Mouse (Mus musculus) G1E (cell line): ENCODE data around the gene Plekhh2. TPM values are rescaled to one million over a fixed set of nuclear protein-coding genes. Genes with fewer than 3 reads are reported as not detected.

Source experiments
- ATAC-seq: 2 replicates; pipeline ENCODE4 v1.8.0; 2016; ENCODE audit warnings: mild to moderate bottlenecking; ENCODE audit not compliant: insufficient number of reproducible peaks, poor library complexity, low FRiP score, severe bottlenecking; ENCODE audit errors: extremely low read depth
- DNase-seq: peaks from one replicate; pipeline ENCODE4 v3.0.0; 2012; ENCODE audit warnings: low spot score
- H3K27me3 ChIP-seq: 2 replicates; pipeline ENCODE4 v1.6.1; 2012; ENCODE audit warnings: mild to moderate bottlenecking, low read length, inconsistent platforms; ENCODE audit not compliant: insufficient read depth
- H3K36me3 ChIP-seq: replicated peaks from 2 replicates; pipeline ENCODE3; 2012; ENCODE audit warnings: mild to moderate bottlenecking, inconsistent platforms
- H3K4me1 ChIP-seq: 2 replicates; pipeline ENCODE4 v1.6.1; 2012; ENCODE audit warnings: low read depth, low read length, inconsistent platforms, mixed read lengths; ENCODE audit not compliant: insufficient read depth
- H3K4me3 ChIP-seq: 2 replicates; pipeline ENCODE4 v1.5.1; 2012; ENCODE audit warnings: low read depth, mild to moderate bottlenecking, inconsistent platforms, low read length, moderate library complexity, mixed read lengths
- H3K9me3 ChIP-seq: replicated peaks from 2 replicates; pipeline ENCODE4 v1.6.1; 2012; ENCODE audit warnings: inconsistent platforms
- CTCF ChIP-seq: IDR thresholded peaks from 2 replicates; pipeline ENCODE4 v1.5.1; 2012; ENCODE audit warnings: low read depth, low read length, inconsistent platforms, mixed read lengths
- GATA1 ChIP-seq: IDR thresholded peaks from 2 replicates; pipeline ENCODE4 v1.6.1; 2012; ENCODE audit warnings: borderline replicate concordance, low read length, inconsistent platforms, mixed read lengths
- GATA2 ChIP-seq: IDR thresholded peaks from 2 replicates; pipeline ENCODE4 v1.6.1; 2012; ENCODE audit warnings: low read depth, low read length, inconsistent platforms, borderline replicate concordance
- POLR2AphosphoS5 ChIP-seq: IDR thresholded peaks from 2 replicates; pipeline ENCODE4 v1.6.1; 2012; ENCODE audit warnings: low read depth, low read length, inconsistent platforms; ENCODE audit not compliant: insufficient replicate concordance
- TAL1 ChIP-seq: conservative IDR thresholded peaks from 2 replicates; pipeline ENCODE4 v1.6.1; 2012; ENCODE audit warnings: low read depth, low read length, inconsistent platforms, mixed read lengths
- polyA plus RNA-seq: library from polyadenylated mRNA; stranded (reverse); fragments of >175 nt; gene quantifications from 2 replicates; pipeline ENCODE4 v1.2.3, GENCODE M21; 2012
- total RNA-seq, 2 experiments: library from RNA; stranded (forward) in 1 of 2; stranded (reverse) in 1 of 2; fragments of 200-1000 nt in 1 of 2; fragments of >200 nt in 1 of 2; fragmentation: Nextera tagmentation in 1 of 2; gene quantifications; 2 replicates each; pipeline ENCODE4 v1.2.3; 2014 to 2017

The Plekhh2 gene
- total and polyA plus RNA-seq, 3 experiments, result 0.01 to 0.49 TPM; not detected in 1

DNA sequence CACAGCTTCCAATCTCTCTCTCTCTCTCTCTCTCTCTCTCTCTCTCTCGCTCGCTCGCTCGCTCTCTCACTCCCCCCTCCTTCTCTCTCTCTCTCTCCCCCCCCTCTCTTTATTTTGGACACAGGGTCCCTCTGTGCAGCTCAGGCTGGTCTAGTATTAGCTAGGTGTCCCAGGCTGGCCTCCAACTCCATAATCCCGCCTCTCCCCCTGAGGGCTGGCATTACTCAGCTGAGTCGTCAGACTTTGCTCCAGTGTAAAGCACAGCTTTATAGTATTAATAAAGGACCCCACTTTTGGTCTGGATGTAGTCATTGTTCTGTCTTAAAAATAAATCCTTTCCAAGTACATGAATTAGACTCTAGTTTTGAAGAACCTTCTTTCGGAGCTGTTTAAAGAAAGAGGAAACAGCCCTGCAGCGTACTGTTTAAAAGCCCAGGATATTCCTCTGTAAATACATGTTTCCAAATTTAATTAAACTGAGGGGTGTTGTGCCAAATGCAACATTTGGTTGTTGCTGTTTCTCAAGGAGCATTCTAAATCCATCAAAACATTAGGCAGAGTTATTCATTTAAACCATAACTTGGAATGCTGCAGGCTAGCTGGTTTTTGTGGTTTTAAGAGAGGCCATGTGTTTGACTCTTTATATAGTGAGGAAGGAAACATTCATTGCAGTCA, 70.2 kb downstream of the Plekhh2 start:
- H3K27me3 ChIP-seq, result peaks cover 17% of the 10 kb centered on the region; the same call in 1 of the 2 replicates
- no peaks in the 10 kb centered on the region for H3K9me3 ChIP-seq
- H3K4me3 ChIP-seq, result no peak overlapping the region
- no peaks in the 10 kb centered on the region for H3K36me3 ChIP-seq
- ATAC-seq, result no peak
- TF ChIP-seq POLR2AphosphoS5 (no peak), GATA2 (no peak), TAL1 (no peak), GATA1 (no peak), CTCF (no peak)
- DNase-seq, result no peak
- no peaks in the 10 kb centered on the region for H3K4me1 ChIP-seq

DNA sequence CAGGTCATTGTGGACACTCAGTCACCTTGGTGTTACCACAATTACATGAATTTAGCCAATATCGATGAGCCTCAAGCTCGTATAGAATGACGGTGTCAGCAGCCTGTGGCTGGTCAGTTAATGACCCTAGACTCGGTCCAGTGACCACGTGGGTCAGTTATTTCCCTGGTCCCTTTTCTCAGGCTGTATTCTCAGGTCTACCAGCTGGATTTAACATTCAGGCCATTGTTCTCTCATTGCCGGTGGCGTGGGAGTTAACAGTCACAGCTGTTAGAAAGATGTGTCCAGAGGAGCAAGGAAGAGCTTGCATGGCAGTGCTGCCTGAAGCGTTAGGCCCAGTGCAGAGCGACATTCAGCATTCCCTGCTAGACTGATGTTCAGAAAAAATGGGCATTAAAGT, 72.4 kb downstream of the Plekhh2 start:
- Histone ChIP-seq H3K9me3 (no peaks in the 10 kb centered on the region), H3K36me3 (no peaks in the 10 kb centered on the region), H3K4me1 (no peaks in the 10 kb centered on the region), H3K27me3 (peaks cover 19% of the 10 kb centered on the region; the same call in 1 of the 2 replicates), H3K4me3 (no peak overlapping the region)
- no peak for TF ChIP-seq POLR2AphosphoS5
- no peak for TF ChIP-seq CTCF
- TF ChIP-seq GATA1, result no peak
- no peak for TF ChIP-seq TAL1
- no peak for TF ChIP-seq GATA2
- no peak for DNase-seq
- ATAC-seq, result no peak

DNA sequence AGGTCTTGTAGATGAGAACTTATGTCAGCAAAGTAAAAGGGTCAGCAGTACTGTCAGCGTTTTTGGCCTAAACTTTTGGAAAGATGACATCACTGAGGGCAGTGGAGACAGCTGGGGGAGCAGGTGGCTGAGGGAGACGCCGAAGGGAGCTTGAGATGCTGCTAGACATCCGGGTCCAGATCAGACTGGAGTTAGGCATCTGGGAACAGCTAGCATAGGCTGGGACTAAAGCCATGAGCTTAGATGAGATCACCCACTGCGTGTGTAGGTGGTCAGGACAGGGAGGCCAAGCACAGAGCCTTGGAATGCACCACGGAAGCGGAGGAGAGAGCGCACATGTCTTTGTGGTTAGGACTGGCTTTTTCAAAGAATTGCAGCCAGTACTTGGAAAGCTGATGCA, 73.4 kb downstream of the Plekhh2 start:
- Histone ChIP-seq H3K27me3 (peaks cover 12% of the 10 kb centered on the region; the same call in 1 of the 2 replicates), H3K4me1 (no peaks in the 10 kb centered on the region), H3K36me3 (no peaks in the 10 kb centered on the region), H3K4me3 (no peak overlapping the region), H3K9me3 (no peaks in the 10 kb centered on the region)
- DNase-seq, result no peak
- no peak for TF ChIP-seq GATA2
- no peak for TF ChIP-seq GATA1
- TF ChIP-seq CTCF, result no peak
- no peak for TF ChIP-seq TAL1
- TF ChIP-seq POLR2AphosphoS5, result no peak
- ATAC-seq, result no peak

DNA sequence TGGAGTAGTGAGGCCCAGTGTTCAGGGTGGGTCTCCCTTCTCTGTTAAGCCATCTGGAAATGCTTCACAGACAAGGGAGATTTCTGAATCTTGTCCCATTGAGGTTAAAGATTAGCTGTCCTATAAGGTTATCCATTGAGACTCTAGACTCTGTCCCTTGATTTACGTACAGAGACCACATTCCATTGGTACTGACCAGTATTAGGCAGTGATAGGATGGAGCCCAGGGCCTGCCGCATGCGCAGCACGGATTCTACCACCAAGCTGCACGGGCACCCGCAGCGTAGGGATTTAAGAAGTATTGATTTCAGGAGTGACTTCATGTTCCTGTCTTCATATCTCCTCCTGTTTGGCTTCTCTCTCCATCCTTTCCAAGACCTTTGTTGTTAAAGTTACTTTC, 78.4 kb downstream of the Plekhh2 start:
- H3K36me3 ChIP-seq, result no peaks in the 10 kb centered on the region
- no peak for DNase-seq

DNA sequence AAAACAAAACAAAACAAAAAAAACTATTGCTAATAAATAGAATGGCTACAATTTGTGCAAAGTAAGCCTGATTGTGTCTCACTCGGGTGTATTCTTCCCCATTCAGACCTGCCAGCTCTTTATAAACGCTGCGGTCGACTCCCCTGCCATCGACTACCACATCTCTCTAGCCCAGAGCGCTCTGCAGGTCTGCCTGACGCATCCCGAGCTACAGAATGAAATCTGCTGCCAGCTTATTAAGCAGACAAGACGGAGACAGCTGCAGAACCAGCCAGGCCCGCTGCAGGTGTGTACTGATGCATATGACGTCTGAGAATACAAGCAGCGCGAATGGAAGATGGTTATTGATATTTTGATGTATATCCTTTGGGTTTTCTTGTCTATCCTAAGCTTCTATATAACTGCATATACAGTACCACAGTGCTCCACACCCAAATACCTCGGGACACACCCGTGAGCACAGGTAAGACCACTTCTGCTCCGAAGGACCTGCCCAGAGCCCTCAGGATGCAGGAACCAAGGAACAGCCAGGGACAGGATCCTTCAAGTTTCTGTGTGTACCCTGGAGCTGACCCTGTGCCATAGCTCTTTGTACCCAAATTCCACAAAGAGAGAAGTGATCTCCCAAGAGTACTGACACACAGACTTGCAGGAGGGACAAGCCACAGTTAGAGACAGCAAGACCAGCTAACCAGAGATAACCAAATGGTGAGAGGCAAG, 79.9 kb downstream of the Plekhh2 start:
- no peaks in the 10 kb centered on the region for H3K9me3 ChIP-seq
- TF ChIP-seq TAL1 (no peak), GATA1 (no peak), CTCF (no peak), GATA2 (no peak), POLR2AphosphoS5 (no peak)
- H3K36me3 ChIP-seq, result no peaks in the 10 kb centered on the region
- peaks cover 15% of the 10 kb centered on the region for H3K27me3 ChIP-seq
- no peaks in the 10 kb centered on the region for H3K4me1 ChIP-seq
- no peak overlapping the region for H3K4me3 ChIP-seq
- DNase-seq, result no peak
- no peak for ATAC-seq

More for the DNA sequence above, 78.4 kb downstream of the Plekhh2 start:
- TF ChIP-seq GATA1 (no peak), TAL1 (no peak), POLR2AphosphoS5 (no peak)
- Histone ChIP-seq H3K4me3 (no peak overlapping the region), H3K4me1 (no peaks in the 10 kb centered on the region), H3K27me3 (peaks cover 12% of the 10 kb centered on the region), H3K9me3 (no peaks in the 10 kb centered on the region)
- no peak for ATAC-seq

DNA sequence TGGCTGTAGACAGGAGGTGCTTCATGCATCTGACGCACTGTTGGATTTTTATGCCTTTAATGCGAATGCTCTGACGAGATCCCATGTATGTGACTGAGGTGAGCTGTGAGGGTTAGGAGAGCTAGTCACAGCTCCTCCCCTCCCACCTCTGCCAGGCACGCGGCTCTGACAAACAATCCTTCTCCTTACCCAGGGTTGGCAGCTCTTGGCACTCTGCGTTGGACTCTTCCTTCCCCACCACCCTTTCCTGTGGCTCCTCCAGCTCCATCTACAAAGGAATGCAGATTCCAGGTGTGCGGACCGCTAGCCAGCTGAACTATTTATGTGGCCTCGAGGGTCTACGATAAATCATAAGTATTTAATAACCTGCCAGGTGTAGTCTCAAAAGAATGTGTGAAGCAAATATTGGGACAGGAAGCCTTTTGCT, 84.3 kb downstream of the Plekhh2 start:
- DNase-seq (no peak), ATAC-seq (no peak)
- TF ChIP-seq TAL1 (no peak), GATA2 (no peak), CTCF (no peak), POLR2AphosphoS5 (no peak), GATA1 (no peak)
- Histone ChIP-seq H3K4me3 (no peak overlapping the region), H3K27me3 (peaks cover 10% of the 10 kb centered on the region), H3K36me3 (no peaks in the 10 kb centered on the region), H3K9me3 (no peaks in the 10 kb centered on the region), H3K4me1 (no peaks in the 10 kb centered on the region)
